Comparison of ENCODE assay signal across 13 mouse cellular contexts in genomic region chr10:45410624-45411341, GRCm38 (mm10).
DNase-seq lines count a peak whose midpoint lies in the region; ATAC-seq and TF ChIP-seq lines count a peak whose summit lies in the region.
"Had no signal": no experiment of that assay in that cellular context is flagged by ENCODE, and none has a peak within 500 bp of the region (broad histone marks: within the 10 kb centered on the region; RNA-seq: fewer than 3 reads in every experiment).

No protein-coding gene starts in this region.

- H3K9ac ChIP-seq in embryonic facial prominence, embryonic 14.5 days (ENCODE audit: low read depth, low read length) = no peak overlapping the region
- no peak overlapping the region for H3K9ac ChIP-seq in hindbrain, embryonic 16.5 days (ENCODE audit: low read depth, low read length)
- no peak overlapping the region for H3K9ac ChIP-seq in neural tube, embryonic 14.5 days (replicated peaks; ENCODE audit: low read depth, low read length)
- H3K9ac ChIP-seq: embryonic facial prominence, embryonic 13.5 days; limb, embryonic 13.5 days; lung, embryonic 15.5 days had no signal

- DNase-seq in brain, embryonic 14.5 days (ENCODE audit: low read depth) = peak; percentile 82
- DNase-seq in embryonic facial prominence, embryonic 14.5 days (ENCODE audit: low spot score) = peak; percentile 43
- DNase-seq in ovary, postnatal 10 days (ENCODE audit: low spot score) = no peak
- DNase-seq in kidney, postnatal 10 days = no peak
- DNase-seq: kidney, adult 11 months; thymus, postnatal 25 days had no signal

- H3K27me3 ChIP-seq in embryonic facial prominence, embryonic 14.5 days (replicated peaks; ENCODE audit: control insufficient read depth, insufficient read depth, low read length) = no peaks in the 10 kb centered on the region
- no peaks in the 10 kb centered on the region for H3K27me3 ChIP-seq in hindbrain, embryonic 16.5 days (replicated peaks; ENCODE audit: control insufficient read depth, insufficient read depth, low read length)
- no peaks in the 10 kb centered on the region for H3K27me3 ChIP-seq in neural tube, embryonic 14.5 days (ENCODE audit: control insufficient read depth, insufficient read depth, low read length)
- H3K27me3 ChIP-seq: embryonic facial prominence, embryonic 13.5 days; limb, embryonic 13.5 days; lung, embryonic 15.5 days had no signal

- no peak overlapping the region for H3K4me2 ChIP-seq in embryonic facial prominence, embryonic 14.5 days (ENCODE audit: low read depth, low read length)
- peak overlapping the region; percentile 27 for H3K4me2 ChIP-seq in hindbrain, embryonic 16.5 days (ENCODE audit: low read length)
- no peak overlapping the region for H3K4me2 ChIP-seq in neural tube, embryonic 14.5 days (ENCODE audit: low read depth, low read length)
- H3K4me2 ChIP-seq: embryonic facial prominence, embryonic 13.5 days; limb, embryonic 13.5 days; lung, embryonic 15.5 days had no signal

- no peaks in the 10 kb centered on the region for H3K4me1 ChIP-seq in embryonic facial prominence, embryonic 14.5 days (ENCODE audit: control insufficient read depth, insufficient read depth, low read length)
- no peaks in the 10 kb centered on the region; the same call in 1 of the 2 replicates for H3K4me1 ChIP-seq in hindbrain, embryonic 16.5 days (ENCODE audit: control insufficient read depth, insufficient read depth, low read depth, low read length)
- no peaks in the 10 kb centered on the region for H3K4me1 ChIP-seq in neural tube, embryonic 14.5 days (ENCODE audit: control insufficient read depth, insufficient read depth, low read length)
- H3K4me1 ChIP-seq: embryonic facial prominence, embryonic 13.5 days; heart, embryonic 10.5 days; limb, embryonic 13.5 days; lung, embryonic 15.5 days had no signal

- H3K9me3 ChIP-seq in embryonic facial prominence, embryonic 14.5 days (ENCODE audit: control insufficient read depth, low read length) = no peaks in the 10 kb centered on the region
- H3K9me3 ChIP-seq in hindbrain, embryonic 16.5 days (ENCODE audit: control insufficient read depth, low read length) = no peaks in the 10 kb centered on the region
- H3K9me3 ChIP-seq in neural tube, embryonic 14.5 days (ENCODE audit: control insufficient read depth, low read length) = no peaks in the 10 kb centered on the region
- H3K9me3 ChIP-seq: embryonic facial prominence, embryonic 13.5 days; heart, embryonic 10.5 days; limb, embryonic 13.5 days; lung, embryonic 15.5 days had no signal

- no peak for TF ChIP-seq POLR2A in brain, embryonic 14.5 days (IDR thresholded peaks at IDR 0.05; ENCODE audit: borderline replicate concordance, extremely low read depth, insufficient read depth, insufficient read length, poor library complexity, severe bottlenecking)

- H3K4me3 ChIP-seq in embryonic facial prominence, embryonic 14.5 days (ENCODE audit: low read depth, low read length) = no peak overlapping the region
- H3K4me3 ChIP-seq in hindbrain, embryonic 16.5 days (ENCODE audit: low read length) = no peak overlapping the region
- no peak overlapping the region for H3K4me3 ChIP-seq in neural tube, embryonic 14.5 days (ENCODE audit: low read depth, low read length)
- H3K4me3 ChIP-seq: embryonic facial prominence, embryonic 13.5 days; heart, embryonic 10.5 days; limb, embryonic 13.5 days; lung, embryonic 15.5 days had no signal

- no peaks in the 10 kb centered on the region for H3K36me3 ChIP-seq in embryonic facial prominence, embryonic 14.5 days (ENCODE audit: control insufficient read depth, insufficient read depth, low read length)
- no peaks in the 10 kb centered on the region for H3K36me3 ChIP-seq in hindbrain, embryonic 16.5 days (ENCODE audit: control insufficient read depth, insufficient read depth, low read length)
- H3K36me3 ChIP-seq in neural tube, embryonic 14.5 days (ENCODE audit: control insufficient read depth, insufficient read depth, low read length) = no peaks in the 10 kb centered on the region
- H3K36me3 ChIP-seq: embryonic facial prominence, embryonic 13.5 days; heart, embryonic 10.5 days; limb, embryonic 13.5 days; lung, embryonic 15.5 days had no signal

- no peak overlapping the region for H3K27ac ChIP-seq in embryonic facial prominence, embryonic 14.5 days (replicated peaks; ENCODE audit: low read depth, low read length)
- no peak overlapping the region for H3K27ac ChIP-seq in hindbrain, embryonic 16.5 days (ENCODE audit: low read depth, low read length)
- no peak overlapping the region for H3K27ac ChIP-seq in neural tube, embryonic 14.5 days (ENCODE audit: low read depth, low read length)
- H3K27ac ChIP-seq: embryonic facial prominence, embryonic 13.5 days; heart, embryonic 10.5 days; limb, embryonic 13.5 days; lung, embryonic 15.5 days had no signal

- 32% methylated on average over 10 of the region's 10 CpGs for WGBS in embryonic facial prominence, embryonic 14.5 days
- WGBS in hindbrain, embryonic 16.5 days = 10% methylated on average over 10 of the region's 10 CpGs
- WGBS in neural tube, embryonic 14.5 days = 6% methylated on average over 10 of the region's 10 CpGs

- ATAC-seq in embryonic facial prominence, embryonic 14.5 days (ENCODE audit: low read depth) = peak; percentile 68; the same call in 1 of the 2 replicates
- ATAC-seq in hindbrain, embryonic 16.5 days = peak; percentile 73; the same call in 1 of the 2 replicates
- peak; percentile 90 for ATAC-seq in neural tube, embryonic 14.5 days (ENCODE audit: low read depth)
- ATAC-seq in CD4-positive, CD25-positive, alpha-beta regulatory T cell, adult 4 months = no peak

- no peak for TF ChIP-seq CTCF in brain, embryonic 14.5 days (IDR thresholded peaks at IDR 0.05; ENCODE audit: borderline replicate concordance, extremely low read depth, insufficient read depth, insufficient read length)

Comparison
In these comparisons a context has a peak if more than half of its experiments do, and no peak if none do; other contexts are left out.
1. DNase-seq: peak in brain, embryonic 14.5 days (single experiment) and embryonic facial prominence, embryonic 14.5 days (single experiment); none in ovary, postnatal 10 days (single experiment) and kidney, postnatal 10 days (single experiment).